Mouse (Mus musculus): ENCODE results near the gene Senp1.

DNA sequence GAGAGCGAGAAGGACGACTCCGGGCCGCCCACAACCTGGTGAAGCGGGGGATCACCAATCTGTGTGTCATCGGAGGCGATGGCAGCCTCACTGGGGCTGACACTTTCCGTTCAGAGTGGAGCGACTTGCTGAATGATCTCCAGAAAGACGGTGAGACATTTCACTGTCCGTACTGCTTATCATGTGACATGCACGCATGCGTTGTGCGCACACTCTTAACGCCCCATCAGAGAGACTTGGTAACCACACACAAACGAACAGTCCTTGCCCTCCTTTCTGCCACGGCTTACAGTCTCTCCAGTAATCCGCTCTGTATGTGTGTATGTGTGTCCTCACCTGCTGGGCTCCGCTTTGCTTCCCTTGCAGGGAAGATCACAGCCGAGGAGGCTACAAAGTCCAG is 27.3 kb upstream of the Senp1 start:
- no peak for TF ChIP-seq CTCF (IDR thresholded peaks at IDR 0.05; ENCODE audit: borderline replicate concordance, control insufficient read depth, extremely low read depth, insufficient read depth, low read length, poor library complexity)
- no peak for TF ChIP-seq POLR2A (IDR thresholded peaks at IDR 0.05; ENCODE audit: control insufficient read depth, extremely low read depth, insufficient read depth, low read length, poor library complexity)

All from thymus, adult 2 months (tissue).